Mouse (Mus musculus): ENCODE measurements around the gene Sftpd. TPM values are rescaled to one million over a fixed set of nuclear protein-coding genes. Genes with fewer than 3 reads are reported as not detected.

Gene Sftpd
- polyA plus RNA-seq, 1 experiment = not detected

DNA sequence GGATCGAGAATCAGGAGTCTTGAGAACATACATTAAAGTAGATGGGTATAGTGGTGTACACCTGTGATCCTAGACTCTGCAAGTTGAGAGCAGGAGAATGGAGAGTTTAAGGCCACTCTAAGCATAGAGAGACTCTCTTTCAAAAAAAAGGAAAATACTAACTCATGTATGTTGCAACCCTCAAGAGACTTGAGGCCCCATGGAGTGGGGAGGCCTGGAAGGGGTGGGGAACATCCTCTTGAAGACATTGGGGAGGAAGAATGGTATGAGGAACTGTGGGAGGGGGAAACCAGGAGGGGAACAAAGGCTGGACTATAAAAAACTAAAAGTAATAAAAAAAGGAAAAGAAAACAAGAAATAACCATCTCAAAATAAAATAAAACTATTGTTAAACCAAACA, 16.4 kb downstream of the Sftpd start:
- Histone ChIP-seq H3K79me2 (ENCODE audit: control insufficient read depth, insufficient read depth) (no peaks in the 10 kb centered on the region), H3K27me3 (ENCODE audit: control insufficient read depth, insufficient read depth, insufficient read length) (no peaks in the 10 kb centered on the region), H3ac (ENCODE audit: control insufficient read depth, insufficient read length, low read depth) (no peak overlapping the region), H3K4me3 (ENCODE audit: insufficient read depth, poor library complexity, severe bottlenecking) (no peak overlapping the region), H3K79me3 (ENCODE audit: low read depth) (no peaks in the 10 kb centered on the region), H3K36me3 (ENCODE audit: control insufficient read depth, insufficient read depth) (no peaks in the 10 kb centered on the region)
- no peak for TF ChIP-seq MYOG (IDR thresholded peaks at IDR 0.05; ENCODE audit: control insufficient read depth, extremely low read depth, insufficient read length)
- no peak for TF ChIP-seq MYOD1 (IDR thresholded peaks at IDR 0.05; ENCODE audit: control insufficient read depth, insufficient read length, low read depth)
- TF ChIP-seq FOSL1 (IDR thresholded peaks at IDR 0.05; ENCODE audit: insufficient read depth, low read length, poor library complexity, severe bottlenecking) = no peak
- TF ChIP-seq CTCF (IDR thresholded peaks at IDR 0.05; ENCODE audit: control insufficient read depth, insufficient read depth, insufficient read length) = no peak
- TF ChIP-seq MAX (IDR thresholded peaks at IDR 0.05) = no peak
- TF ChIP-seq USF1 (IDR thresholded peaks at IDR 0.05; ENCODE audit: low read depth) = no peak
- TF ChIP-seq CEBPB (IDR thresholded peaks at IDR 0.05; ENCODE audit: low read depth) = no peak

DNA sequence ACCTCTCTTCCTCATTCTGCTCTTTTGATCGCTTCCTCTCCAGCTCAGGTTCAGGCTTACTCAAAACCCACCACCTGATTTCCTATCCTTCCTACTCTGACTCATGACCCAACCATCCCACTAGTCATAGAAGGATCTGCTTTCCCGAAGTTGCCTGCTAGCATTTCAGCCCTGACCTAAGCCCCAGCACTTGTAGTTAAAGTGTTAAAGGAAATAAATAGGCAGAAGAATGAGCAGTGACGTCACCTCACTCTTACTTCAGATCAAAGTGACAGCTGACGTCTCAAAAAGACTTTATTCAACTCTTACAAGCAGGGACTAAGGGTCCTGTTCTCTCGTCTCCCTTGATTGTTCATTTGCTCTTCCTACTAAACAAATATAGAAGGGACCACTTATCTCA, 17.7 kb downstream of the Sftpd start:
- TF ChIP-seq MYOG (IDR thresholded peaks at IDR 0.05; ENCODE audit: control insufficient read depth, extremely low read depth, insufficient read length) (no peak), FOSL1 (IDR thresholded peaks at IDR 0.05; ENCODE audit: insufficient read depth, low read length, poor library complexity, severe bottlenecking) (no peak), MAX (IDR thresholded peaks at IDR 0.05) (no peak), CEBPB (IDR thresholded peaks at IDR 0.05; ENCODE audit: low read depth) (no peak), MYOD1 (IDR thresholded peaks at IDR 0.05; ENCODE audit: control insufficient read depth, insufficient read length, low read depth) (no peak), USF1 (IDR thresholded peaks at IDR 0.05; ENCODE audit: low read depth) (no peak), CTCF (IDR thresholded peaks at IDR 0.05; ENCODE audit: control insufficient read depth, insufficient read depth, insufficient read length) (no peak)
- Histone ChIP-seq H3K4me3 (ENCODE audit: insufficient read depth, poor library complexity, severe bottlenecking) (no peak overlapping the region), H3K79me2 (ENCODE audit: control insufficient read depth, insufficient read depth) (no peaks in the 10 kb centered on the region), H3K36me3 (ENCODE audit: control insufficient read depth, insufficient read depth) (no peaks in the 10 kb centered on the region), H3ac (ENCODE audit: control insufficient read depth, insufficient read length, low read depth) (no peak overlapping the region), H3K79me3 (ENCODE audit: low read depth) (no peaks in the 10 kb centered on the region), H3K27me3 (ENCODE audit: control insufficient read depth, insufficient read depth, insufficient read length) (no peaks in the 10 kb centered on the region)

DNA sequence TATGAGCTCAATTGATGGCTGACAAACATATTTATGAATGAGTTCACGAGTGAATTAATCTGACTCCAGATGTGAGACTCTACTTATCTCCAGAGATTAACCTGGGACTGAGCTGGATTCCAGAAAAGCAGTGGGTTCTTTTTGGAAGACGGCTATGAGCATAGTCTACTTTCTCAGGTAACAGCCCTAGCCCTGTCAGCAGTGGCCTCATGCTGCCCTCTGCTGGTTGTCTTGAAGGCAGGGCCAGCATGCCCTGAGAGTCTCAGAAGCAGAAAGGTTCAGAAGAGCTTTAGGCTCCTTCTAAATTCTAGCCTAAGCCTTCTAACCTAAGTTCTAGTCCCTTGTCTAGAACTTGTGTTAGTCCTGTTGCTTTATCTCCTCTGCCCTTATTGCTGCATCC, 22.3 kb downstream of the Sftpd start:
- H3K27me3 ChIP-seq (ENCODE audit: control insufficient read depth, insufficient read depth, insufficient read length) = no peaks in the 10 kb centered on the region
- H3K79me2 ChIP-seq (ENCODE audit: control insufficient read depth, insufficient read depth) = no peaks in the 10 kb centered on the region
- H3K4me3 ChIP-seq (ENCODE audit: insufficient read depth, poor library complexity, severe bottlenecking) = no peak overlapping the region
- no peaks in the 10 kb centered on the region for H3K36me3 ChIP-seq (ENCODE audit: control insufficient read depth, insufficient read depth)
- H3K79me3 ChIP-seq (ENCODE audit: low read depth) = no peaks in the 10 kb centered on the region
- H3ac ChIP-seq (ENCODE audit: control insufficient read depth, insufficient read length, low read depth) = no peak overlapping the region
- TF ChIP-seq USF1 (IDR thresholded peaks at IDR 0.05; ENCODE audit: low read depth) (no peak), MYOG (IDR thresholded peaks at IDR 0.05; ENCODE audit: control insufficient read depth, extremely low read depth, insufficient read length) (no peak), FOSL1 (IDR thresholded peaks at IDR 0.05; ENCODE audit: insufficient read depth, low read length, poor library complexity, severe bottlenecking) (no peak), MAX (IDR thresholded peaks at IDR 0.05) (no peak), CEBPB (IDR thresholded peaks at IDR 0.05; ENCODE audit: low read depth) (no peak), MYOD1 (IDR thresholded peaks at IDR 0.05; ENCODE audit: control insufficient read depth, insufficient read length, low read depth) (no peak), CTCF (IDR thresholded peaks at IDR 0.05; ENCODE audit: control insufficient read depth, insufficient read depth, insufficient read length) (no peak)

DNA sequence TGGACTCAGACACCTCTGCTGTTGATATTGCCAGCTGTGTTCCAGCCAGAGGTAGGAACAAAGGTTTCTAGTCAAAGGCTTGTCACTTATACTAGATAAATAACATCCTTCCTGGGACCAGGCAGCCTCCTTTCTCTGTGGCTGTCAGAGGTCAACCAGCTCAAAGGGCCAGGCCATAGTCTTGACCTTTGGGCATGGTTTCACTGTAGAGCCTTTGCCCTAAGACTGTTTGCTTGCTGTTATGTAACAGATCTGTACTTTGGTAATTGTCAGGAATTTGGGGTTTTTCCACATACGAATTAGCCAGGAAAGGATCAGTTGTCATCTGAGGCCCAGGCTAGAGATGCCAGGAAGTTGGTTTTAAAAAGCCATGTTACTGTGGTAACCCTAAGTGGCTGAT, 24.2 kb downstream of the Sftpd start:
- no peak overlapping the region for H3ac ChIP-seq (ENCODE audit: control insufficient read depth, insufficient read length, low read depth)
- no peaks in the 10 kb centered on the region for H3K79me2 ChIP-seq (ENCODE audit: control insufficient read depth, insufficient read depth)
- H3K36me3 ChIP-seq (ENCODE audit: control insufficient read depth, insufficient read depth) = no peaks in the 10 kb centered on the region
- TF ChIP-seq MAX (IDR thresholded peaks at IDR 0.05) = no peak
- no peak for TF ChIP-seq CTCF (IDR thresholded peaks at IDR 0.05; ENCODE audit: control insufficient read depth, insufficient read depth, insufficient read length)
- TF ChIP-seq FOSL1 (IDR thresholded peaks at IDR 0.05; ENCODE audit: insufficient read depth, low read length, poor library complexity, severe bottlenecking) = no peak
- TF ChIP-seq USF1 (IDR thresholded peaks at IDR 0.05; ENCODE audit: low read depth) = no peak
- TF ChIP-seq MYOD1 (IDR thresholded peaks at IDR 0.05; ENCODE audit: control insufficient read depth, insufficient read length, low read depth) = no peak
- H3K4me3 ChIP-seq (ENCODE audit: insufficient read depth, poor library complexity, severe bottlenecking) = no peak overlapping the region
- no peaks in the 10 kb centered on the region for H3K27me3 ChIP-seq (ENCODE audit: control insufficient read depth, insufficient read depth, insufficient read length)
- H3K79me3 ChIP-seq (ENCODE audit: low read depth) = no peaks in the 10 kb centered on the region

DNA sequence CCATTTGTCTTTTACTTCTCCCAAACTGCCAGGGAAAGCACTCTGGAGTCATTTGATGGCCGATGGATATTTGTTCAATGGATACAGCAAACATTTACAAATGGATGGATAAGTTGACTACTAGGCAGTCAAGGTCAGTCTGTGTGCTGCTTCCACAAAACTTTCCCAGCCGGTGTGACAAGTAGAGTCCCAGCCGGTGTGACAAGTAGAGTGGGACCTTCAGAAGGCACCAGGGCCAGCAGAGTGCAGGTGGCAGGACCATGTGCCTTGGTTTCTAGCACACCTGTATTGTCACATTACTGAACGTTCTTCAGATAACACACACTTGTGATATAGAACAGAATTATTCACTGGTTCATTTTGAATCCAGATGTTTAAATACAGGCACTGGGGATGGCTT, 24.9 kb downstream of the Sftpd start:
- Histone ChIP-seq H3K36me3 (ENCODE audit: control insufficient read depth, insufficient read depth) (no peaks in the 10 kb centered on the region), H3K27me3 (ENCODE audit: control insufficient read depth, insufficient read depth, insufficient read length) (no peaks in the 10 kb centered on the region), H3K79me2 (ENCODE audit: control insufficient read depth, insufficient read depth) (no peaks in the 10 kb centered on the region), H3ac (ENCODE audit: control insufficient read depth, insufficient read length, low read depth) (no peak overlapping the region), H3K79me3 (ENCODE audit: low read depth) (no peaks in the 10 kb centered on the region), H3K4me3 (ENCODE audit: insufficient read depth, poor library complexity, severe bottlenecking) (no peak overlapping the region)
- TF ChIP-seq FOSL1 (IDR thresholded peaks at IDR 0.05; ENCODE audit: insufficient read depth, low read length, poor library complexity, severe bottlenecking) (no peak), MAX (IDR thresholded peaks at IDR 0.05) (no peak), CEBPB (IDR thresholded peaks at IDR 0.05; ENCODE audit: low read depth) (no peak), MYOD1 (IDR thresholded peaks at IDR 0.05; ENCODE audit: control insufficient read depth, insufficient read length, low read depth) (no peak)

DNA sequence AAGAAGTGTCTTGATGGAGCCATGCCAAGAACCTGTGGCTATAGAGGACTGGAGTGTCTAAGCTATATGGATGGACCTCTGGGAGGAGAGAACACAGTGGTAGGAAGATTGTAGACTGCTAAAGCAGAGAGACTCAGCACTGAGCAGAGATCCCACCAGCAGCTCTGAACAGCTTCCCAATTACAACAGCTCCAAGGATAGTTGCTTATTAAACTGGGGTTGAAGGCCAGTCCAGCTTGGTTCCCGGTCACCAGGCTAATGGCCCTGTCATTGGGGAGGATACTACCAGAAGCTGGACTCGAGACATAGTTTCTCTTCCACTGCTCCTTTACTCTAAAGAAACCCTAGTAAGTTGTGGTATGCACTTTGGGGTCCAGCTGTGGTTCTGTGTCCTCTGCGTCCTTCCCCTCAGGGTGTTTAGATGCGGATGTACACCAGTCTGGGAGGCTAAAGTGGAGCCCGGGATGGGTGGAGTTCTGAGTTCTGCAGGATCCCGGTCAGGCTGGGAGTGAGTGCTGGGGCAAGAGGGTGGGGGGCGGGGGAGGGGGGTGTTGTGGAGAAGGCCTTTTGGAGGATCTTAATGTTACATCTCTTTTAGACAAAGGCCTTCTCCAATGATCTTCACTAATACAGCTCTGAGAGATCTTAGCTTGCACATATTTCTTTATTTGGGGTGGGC, 33.6 kb downstream of the Sftpd start, which contains the start of gene Mbl1:
Gene Mbl1 (plus strand): TSS at position 239 of the 679 bp plus-strand sequence.
- Histone ChIP-seq H3K4me3 (ENCODE audit: insufficient read depth, poor library complexity, severe bottlenecking) (no peak within 1 kb of the TSS), H3K79me2 (ENCODE audit: control insufficient read depth, insufficient read depth) (no peaks in the 10 kb centered on the region), H3ac (ENCODE audit: control insufficient read depth, insufficient read length, low read depth) (no peak within 1 kb of the TSS), H3K36me3 (ENCODE audit: control insufficient read depth, insufficient read depth) (no peaks in the 10 kb centered on the region), H3K79me3 (ENCODE audit: low read depth) (no peaks in the 10 kb centered on the region), H3K27me3 (ENCODE audit: control insufficient read depth, insufficient read depth, insufficient read length) (no peaks in the 10 kb centered on the region)
- TF ChIP-seq MAX (IDR thresholded peaks at IDR 0.05) = no peak
- no peak for TF ChIP-seq MYOG (IDR thresholded peaks at IDR 0.05; ENCODE audit: control insufficient read depth, extremely low read depth, insufficient read length)
- no peak for TF ChIP-seq FOSL1 (IDR thresholded peaks at IDR 0.05; ENCODE audit: insufficient read depth, low read length, poor library complexity, severe bottlenecking)
- no peak for TF ChIP-seq CTCF (IDR thresholded peaks at IDR 0.05; ENCODE audit: control insufficient read depth, insufficient read depth, insufficient read length)
- no peak for TF ChIP-seq USF1 (IDR thresholded peaks at IDR 0.05; ENCODE audit: low read depth)
- no peak for TF ChIP-seq CEBPB (IDR thresholded peaks at IDR 0.05; ENCODE audit: low read depth)
- TF ChIP-seq MYOD1 (IDR thresholded peaks at IDR 0.05; ENCODE audit: control insufficient read depth, insufficient read length, low read depth) = no peak
